Mouse (Mus musculus) macrophage (primary cell): ENCODE data around the gene Fxyd4. TPM values are rescaled to one million over a fixed set of nuclear protein-coding genes. Genes with fewer than 3 reads are reported as not detected.

Experiments used
- H3K27ac ChIP-seq: fragments of 350-480 bp; formaldehyde crosslinking; 2 replicates; pipeline ENCODE4 v1.9.0; 2021
- H3K36me3 ChIP-seq: fragments of 350-480 bp; formaldehyde crosslinking; 2 replicates; pipeline ENCODE4 v1.9.0; 2021; ENCODE audit errors: inconsistent target
- H3K4me3 ChIP-seq: fragments of 350-480 bp; formaldehyde crosslinking; 2 replicates; pipeline ENCODE4 v1.9.0; 2021; ENCODE audit errors: inconsistent target
- H3K79me2 ChIP-seq: fragments of 350-480 bp; formaldehyde crosslinking; 2 replicates; pipeline ENCODE4 v1.9.0; 2021; ENCODE audit errors: inconsistent target
- WGBS: methylation state at CpG from one replicate; pipeline ENCODE4 v1.1.7; 2026; ENCODE audit warnings: inconsistent platforms; ENCODE audit not compliant: missing documents; 5-methylcytosine and 5-hydroxymethylcytosine counted together
- polyA plus RNA-seq: library from polyadenylated mRNA; stranded (reverse); fragments of 250-400 nt; gene quantifications from 3 replicates; pipeline ENCODE4 v1.2.4, GENCODE M21; 2018; ENCODE audit warnings: inconsistent platforms
- total RNA-seq, 78 experiments: library from RNA; depleted of rRNA; stranded (reverse); fragments of 250-400 nt; gene quantifications; 1 replicate in 9 of 78; 2 replicates in 24 of 78; 3 replicates in 43 of 78; 4 replicates in 2 of 78; pipeline ENCODE4 v1.2.4; 2018; ENCODE audit warnings: inconsistent platforms in 56 of 78

Fxyd4 gene
- total RNA-seq (2018; cell fraction: chromatin; rRNA removed), result not detected
- not detected for total RNA-seq (2018; cell fraction: cytosol; rRNA removed)
- not detected for total RNA-seq (2018; cell fraction: nucleus; rRNA removed)
- not detected in 3 replicates for polyA plus RNA-seq

GRCm38 (mm10) chr6:117937222-117937932 is at the start of gene Fxyd4:
Gene Fxyd4 (minus strand): TSS chr6:117937692.
- no peaks in the 10 kb centered on the region for H3K36me3 ChIP-seq
- 78% methylated on average over 9 of the region's 10 CpGs for WGBS
- no peaks in the 10 kb centered on the region for H3K79me2 ChIP-seq
- no peak within 1 kb of the TSS for H3K27ac ChIP-seq
- no peak within 1 kb of the TSS for H3K4me3 ChIP-seq

DNA sequence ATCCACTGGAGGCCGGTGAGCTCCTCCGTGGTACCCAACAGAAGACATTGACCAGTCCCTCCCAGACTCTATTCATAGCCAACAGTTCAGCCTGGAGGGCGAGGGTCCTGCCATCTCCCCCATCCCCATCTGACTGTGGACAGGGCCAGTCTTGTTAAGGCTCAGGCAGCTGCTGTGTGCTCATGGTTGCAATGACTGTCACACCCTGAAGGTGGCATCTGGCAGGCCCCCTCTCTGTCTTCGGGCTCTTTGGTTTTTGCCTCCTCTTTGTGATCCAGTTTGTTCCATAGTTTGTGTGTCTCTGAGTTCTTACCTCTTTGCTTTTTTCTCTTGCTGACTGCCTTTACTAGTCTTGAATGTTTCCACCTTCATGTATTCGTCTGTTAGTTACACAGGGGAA is 49.7 kb upstream of the Fxyd4 start:
- Histone ChIP-seq H3K36me3 (no peaks in the 10 kb centered on the region), H3K4me3 (no peak overlapping the region), H3K27ac (no peak overlapping the region), H3K79me2 (no peaks in the 10 kb centered on the region)
- 77% methylated on average over 5 of the region's 5 CpGs for WGBS

- no peaks in the 10 kb centered on the region for H3K36me3 ChIP-seq
- 5% methylated on average over 9 of the region's 9 CpGs for WGBS
- H3K79me2 ChIP-seq, result no peaks in the 10 kb centered on the region
These were observed 29.2 kb upstream of the Fxyd4 start for GRCm38 (mm10) chr6:117966729-117967128.

GRCm38 (mm10) chr6:117963201-117963600 is 25.7 kb upstream of the Fxyd4 start:
- Histone ChIP-seq H3K27ac (no peak overlapping the region), H3K79me2 (no peaks in the 10 kb centered on the region), H3K4me3 (no peak overlapping the region), H3K36me3 (no peaks in the 10 kb centered on the region)
- WGBS, result 89% methylated on average over 3 of the region's 3 CpGs

More at GRCm38 (mm10) chr6:117966729-117967128, 29.2 kb upstream of the Fxyd4 start:
- H3K4me3 ChIP-seq, result no peak overlapping the region
- no peak overlapping the region for H3K27ac ChIP-seq

DNA sequence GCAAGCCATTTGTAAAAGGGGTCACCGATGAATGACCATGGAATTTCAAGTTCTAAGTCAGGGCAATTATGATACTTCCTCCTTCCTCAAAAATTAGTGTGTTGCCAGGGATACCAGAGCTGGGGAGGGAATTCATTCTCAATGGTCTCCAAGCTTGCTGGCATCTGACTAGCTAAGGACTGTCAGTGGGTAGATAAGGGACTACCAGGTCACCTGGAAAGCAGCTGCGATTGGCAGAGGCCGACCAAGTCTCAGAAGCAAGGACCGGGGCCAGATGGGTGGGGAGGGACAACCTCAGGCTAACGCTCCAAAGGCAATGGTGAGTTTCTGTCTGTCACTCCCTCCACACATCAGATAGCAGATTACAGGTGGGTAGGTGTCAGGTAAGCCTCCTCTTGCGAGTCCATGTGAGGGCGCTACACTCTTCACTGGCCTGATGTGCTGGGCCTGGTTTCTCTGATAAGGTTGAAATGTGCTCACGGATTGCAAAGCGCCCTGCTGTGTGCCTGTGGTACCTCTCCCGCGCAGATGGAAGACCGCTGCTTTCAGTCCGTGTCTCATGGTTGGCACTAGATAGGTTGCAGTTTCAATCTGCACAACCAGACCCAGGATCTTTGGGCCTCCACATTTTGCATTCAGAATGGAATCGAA is 19.5 kb upstream of the Fxyd4 start:
- 63% methylated on average over 13 of the region's 14 CpGs for WGBS
- H3K4me3 ChIP-seq, result no peak overlapping the region
- no peaks in the 10 kb centered on the region for H3K79me2 ChIP-seq
- no peaks in the 10 kb centered on the region for H3K36me3 ChIP-seq
- H3K27ac ChIP-seq, result no peak overlapping the region

- Histone ChIP-seq H3K27ac (no peak overlapping the region), H3K4me3 (no peak overlapping the region), H3K79me2 (no peaks in the 10 kb centered on the region), H3K36me3 (no peaks in the 10 kb centered on the region)
- 88% methylated on average over 6 of the region's 6 CpGs for WGBS
These were observed 18.7 kb upstream of the Fxyd4 start for GRCm38 (mm10) chr6:117956161-117956560.

DNA sequence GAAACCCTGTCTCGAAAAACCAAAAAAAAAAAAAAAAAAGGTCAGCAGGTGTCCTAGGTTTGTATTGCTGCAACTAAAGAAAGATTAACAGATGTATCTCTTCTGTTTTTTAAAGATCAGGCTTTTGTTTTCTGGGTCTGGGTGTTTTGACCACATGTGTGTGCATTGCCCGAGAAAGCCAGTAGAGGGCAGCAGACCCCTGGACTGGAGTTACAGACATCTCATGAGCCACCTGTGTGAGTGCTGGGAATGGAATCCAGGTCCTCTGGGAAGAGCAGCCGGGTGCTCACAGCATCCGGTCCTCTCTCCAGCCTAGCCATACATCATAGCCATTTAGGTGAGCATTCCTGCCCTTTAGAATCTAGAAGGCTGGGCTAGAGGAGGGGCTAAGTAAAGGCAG is 14.8 kb upstream of the Fxyd4 start:
- H3K27ac ChIP-seq, result no peak overlapping the region
- no peaks in the 10 kb centered on the region for H3K79me2 ChIP-seq
- H3K36me3 ChIP-seq, result no peaks in the 10 kb centered on the region
- H3K4me3 ChIP-seq, result no peak overlapping the region
- WGBS, result 82% methylated on average over 4 of the region's 4 CpGs

- no peaks in the 10 kb centered on the region for H3K36me3 ChIP-seq
- H3K4me3 ChIP-seq, result no peak overlapping the region
- WGBS, result 92% methylated on average over 2 of the region's 2 CpGs
- H3K27ac ChIP-seq, result no peak overlapping the region
- H3K79me2 ChIP-seq, result no peaks in the 10 kb centered on the region
These were observed 6.4 kb upstream of the Fxyd4 start for GRCm38 (mm10) chr6:117943899-117944298.

- Histone ChIP-seq H3K4me3 (no peak overlapping the region), H3K36me3 (no peaks in the 10 kb centered on the region), H3K27ac (no peak overlapping the region), H3K79me2 (no peaks in the 10 kb centered on the region)
- WGBS, result 95% methylated on average over 9 of the region's 10 CpGs
These were observed 5.3 kb upstream of the Fxyd4 start for GRCm38 (mm10) chr6:117942769-117943168.

- Histone ChIP-seq H3K79me2 (no peaks in the 10 kb centered on the region), H3K4me3 (no peak overlapping the region), H3K27ac (no peak overlapping the region), H3K36me3 (no peaks in the 10 kb centered on the region)
- 88% methylated on average over 10 of the region's 10 CpGs for whole genome bisulfite sequencing
These were observed 1.5 kb upstream of the Fxyd4 start for GRCm38 (mm10) chr6:117938951-117939350.

DNA sequence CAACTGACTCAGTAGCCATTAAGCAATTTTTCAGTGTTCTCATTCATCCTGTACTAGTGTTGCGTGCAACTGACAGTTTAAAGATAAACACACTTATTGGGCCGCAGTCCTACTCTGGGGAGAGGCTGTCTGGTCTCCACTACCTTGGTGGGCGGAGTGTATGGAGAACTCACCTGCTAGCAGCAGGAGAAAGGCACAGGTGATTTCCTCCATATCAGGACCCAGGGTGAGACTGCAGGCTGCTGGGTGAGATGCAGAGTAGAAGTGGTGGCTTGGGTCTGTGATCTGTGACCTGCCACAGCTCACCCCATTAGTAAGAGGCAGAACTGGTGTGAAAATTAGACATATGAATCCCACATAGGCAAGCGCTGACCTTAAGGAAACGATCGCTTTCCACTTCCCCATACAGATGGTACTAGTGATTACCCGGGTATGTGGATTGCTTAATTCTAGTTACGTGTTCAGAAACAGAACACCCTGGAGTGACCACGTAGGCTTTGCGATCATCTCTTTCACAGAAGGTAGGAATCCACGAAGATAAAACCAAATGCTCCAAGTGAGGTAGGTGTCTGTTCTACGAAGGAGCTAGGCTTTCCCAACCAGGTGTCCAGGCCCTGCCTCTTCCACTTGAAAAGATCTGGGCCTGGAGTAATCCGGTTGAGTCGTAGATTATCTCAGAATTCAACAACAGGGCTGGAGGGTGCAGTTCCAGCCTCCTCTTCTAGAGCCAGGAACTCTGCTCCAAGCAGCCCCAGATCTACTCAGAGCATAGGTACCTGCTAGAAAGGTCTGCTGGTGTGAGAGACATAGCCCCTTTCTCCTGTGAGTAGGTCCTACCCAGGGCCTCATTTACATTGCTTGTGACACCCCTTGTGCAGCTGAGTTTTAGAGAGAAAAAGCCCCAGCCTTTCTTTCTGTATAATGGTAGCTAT is 1.5 kb downstream of the Fxyd4 start:
- no peak overlapping the region for H3K27ac ChIP-seq
- 46% methylated on average over 14 of the region's 14 CpGs for WGBS
- H3K4me3 ChIP-seq, result no peak overlapping the region
- no peaks in the 10 kb centered on the region for H3K79me2 ChIP-seq
- H3K36me3 ChIP-seq, result no peaks in the 10 kb centered on the region

GRCm38 (mm10) chr6:117934301-117934700 is 3.2 kb downstream of the Fxyd4 start:
- WGBS, result 93% methylated on average over 6 of the region's 6 CpGs
- Histone ChIP-seq H3K4me3 (no peak overlapping the region), H3K79me2 (no peaks in the 10 kb centered on the region), H3K36me3 (0 out of 2 replicates have a peak, but pooled peaks cover 2% of the 10 kb centered on the region), H3K27ac (no peak overlapping the region)

DNA sequence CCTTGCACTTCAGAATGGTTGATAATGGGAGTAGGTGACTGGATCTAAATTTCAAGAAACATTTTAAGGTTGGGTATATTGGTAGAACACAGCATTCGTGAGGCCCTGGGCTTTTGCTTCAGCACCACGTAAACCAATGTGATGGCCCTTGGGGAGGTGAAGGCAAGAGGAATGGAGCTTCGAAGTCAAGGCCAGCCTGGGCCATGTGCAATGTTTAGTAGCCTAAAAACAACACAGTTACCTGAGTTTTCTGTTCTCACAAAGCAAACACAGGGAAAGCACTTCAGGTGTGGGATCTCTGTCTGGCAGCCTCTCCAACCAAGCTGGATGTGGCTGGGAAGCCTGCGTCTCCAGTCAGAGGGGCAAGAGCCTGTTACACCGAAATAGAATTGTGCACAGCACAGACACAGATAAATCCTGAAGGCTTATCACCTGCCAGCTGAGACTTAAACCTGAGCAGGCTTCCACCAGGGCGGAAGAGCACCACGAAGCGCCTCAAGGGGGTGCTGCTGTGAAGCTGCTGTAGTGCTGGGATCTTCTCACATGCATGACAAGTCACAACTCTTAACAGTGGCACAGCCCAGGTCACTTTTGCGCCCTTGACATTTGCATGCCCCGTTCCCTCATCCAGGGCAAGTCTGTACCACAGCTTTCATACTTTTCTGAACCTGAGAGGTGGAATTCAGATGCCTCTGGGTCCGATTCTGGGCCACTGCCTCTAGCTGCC is 5.0 kb downstream of the Fxyd4 start:
- peaks cover 10% of the 10 kb centered on the region; the same call in 1 of the 2 replicates for H3K36me3 ChIP-seq
- WGBS, result 73% methylated on average over 11 of the region's 11 CpGs
- no peak overlapping the region for H3K27ac ChIP-seq
- H3K79me2 ChIP-seq, result no peaks in the 10 kb centered on the region
- no peak overlapping the region for H3K4me3 ChIP-seq
